Mouse (Mus musculus) liver, embryonic 13.5 days (tissue): ENCODE data around the gene Il2ra. TPM values are rescaled to one million over a fixed set of nuclear protein-coding genes. Genes with fewer than 3 reads are reported as not detected.
A peak's percentile ranks its signal among the peaks of the same experiment; 100 is the strongest.

Experiments
- ATAC-seq: fragments of 200-750 bp; cut with Nextera tagmentation; 2 replicates; pipeline ENCODE4 v1.8.0; 2017; ENCODE audit warnings: low read depth, mild to moderate bottlenecking, moderate number of reproducible peaks, moderate library complexity
- DNase-seq: peaks from one replicate; pipeline ENCODE4 v3.0.0; 2022
- H3K27ac ChIP-seq: fragments of 300-500 bp; sonication (generic); 2 replicates; pipeline ENCODE4 v1.5.1; 2015; ENCODE audit warnings: moderate library complexity, mild to moderate bottlenecking, inconsistent platforms
- H3K27me3 ChIP-seq: fragments of 300-500 bp; sonication (generic); 2 replicates; pipeline ENCODE4 v1.6.1; 2015; ENCODE audit warnings: mild to moderate bottlenecking, inconsistent platforms
- H3K36me3 ChIP-seq: fragments of 300-500 bp; sonication (generic); 2 replicates; pipeline ENCODE4 v1.6.1; 2015; ENCODE audit warnings: mild to moderate bottlenecking, inconsistent platforms
- H3K4me1 ChIP-seq: fragments of 300-500 bp; sonication (generic); replicated peaks from 2 replicates; pipeline ENCODE4 v1.6.1; 2015; ENCODE audit warnings: inconsistent platforms
- H3K4me2 ChIP-seq: fragments of 300-500 bp; sonication (generic); 2 replicates; pipeline ENCODE4 v1.6.1; 2015; ENCODE audit warnings: inconsistent platforms, mild to moderate bottlenecking, moderate library complexity
- H3K4me3 ChIP-seq: fragments of 300-500 bp; sonication (generic); replicated peaks from 2 replicates; pipeline ENCODE4 v1.5.1; 2015; ENCODE audit warnings: mild to moderate bottlenecking, inconsistent platforms
- H3K9ac ChIP-seq: fragments of 300-500 bp; sonication (generic); 2 replicates; pipeline ENCODE4 v1.6.1; 2015; ENCODE audit warnings: mild to moderate bottlenecking, inconsistent platforms
- H3K9me3 ChIP-seq: fragments of 300-500 bp; sonication (generic); replicated peaks from 2 replicates; pipeline ENCODE4 v1.6.1; 2016; ENCODE audit warnings: inconsistent platforms
- WGBS: fragments of 180-500 bp; shearing (Covaris S2); methylation state at CpG from one replicate; pipeline ENCODE4 v1.1.7; 2015; ENCODE audit not compliant: insufficient replicate concordance; 5-methylcytosine and 5-hydroxymethylcytosine counted together
- polyA plus RNA-seq: library from polyadenylated mRNA; unstranded; fragments of >200 nt; fragmentation: Nextera tagmentation; extraction: Ambion mirVana; gene quantifications from 2 replicates; pipeline ENCODE4 v1.2.1, GENCODE M21; 2015

Il2ra gene
- polyA plus RNA-seq, 1 experiment from 2014 or later, result not detected

DNA sequence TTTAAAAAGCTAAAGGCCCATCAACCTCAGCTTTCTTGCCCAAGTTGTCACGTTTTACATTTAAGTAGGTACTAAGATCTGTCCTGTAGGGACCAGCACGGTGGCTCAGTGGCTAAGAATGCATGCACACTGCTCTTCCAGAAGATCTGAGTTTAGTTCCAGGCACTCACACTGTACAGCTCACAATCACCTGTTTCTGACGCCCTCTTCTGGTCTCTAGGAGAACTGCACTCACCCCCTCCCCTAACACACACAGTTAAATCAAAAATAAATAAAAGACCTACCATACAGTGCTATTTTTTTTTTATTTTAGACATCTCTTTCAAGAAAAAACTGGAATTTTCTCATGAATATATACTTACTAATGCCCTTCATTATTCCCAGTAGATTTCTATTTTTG, 29.5 kb downstream of the Il2ra start:
- H3K36me3 ChIP-seq, result no peaks in the 10 kb centered on the region
- WGBS, result 12% methylated on average over 3 of the region's 3 CpGs
- H3K4me1 ChIP-seq, result no peaks in the 10 kb centered on the region
- no peak overlapping the region for H3K9ac ChIP-seq
- H3K27me3 ChIP-seq, result no peaks in the 10 kb centered on the region
- DNase-seq (no peak), ATAC-seq (no peak)
- H3K4me2 ChIP-seq, result no peak overlapping the region
- H3K27ac ChIP-seq, result no peak overlapping the region
- H3K4me3 ChIP-seq, result no peak overlapping the region
- no peaks in the 10 kb centered on the region for H3K9me3 ChIP-seq

DNA sequence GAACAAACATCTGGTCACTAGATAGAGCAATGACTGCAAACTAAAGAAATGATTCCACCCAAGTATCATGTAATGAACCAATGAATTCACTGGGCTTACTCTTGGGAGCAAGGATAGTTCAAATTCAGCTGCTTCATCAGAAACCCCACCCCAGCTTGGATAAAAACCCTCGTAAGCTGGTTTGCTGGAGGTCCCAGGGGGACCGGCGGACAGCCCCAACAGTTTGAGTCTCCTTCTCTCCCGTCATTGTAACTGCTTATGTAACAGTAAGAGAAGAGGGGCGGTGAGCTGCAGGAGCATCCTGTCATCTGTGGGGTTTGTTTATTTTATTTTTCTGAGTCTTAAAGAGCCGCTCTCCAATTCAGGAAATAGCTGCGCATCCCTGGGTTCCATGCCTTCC, 37.0 kb downstream of the Il2ra start:
- ATAC-seq, result no peak
- H3K27me3 ChIP-seq, result no peaks in the 10 kb centered on the region
- H3K36me3 ChIP-seq, result no peaks in the 10 kb centered on the region
- no peak overlapping the region for H3K9ac ChIP-seq
- no peak for DNase-seq
- H3K27ac ChIP-seq, result no peak overlapping the region
- 53% methylated on average over 7 of the region's 7 CpGs for WGBS
- H3K4me2 ChIP-seq, result no peak overlapping the region
- H3K4me1 ChIP-seq, result no peaks in the 10 kb centered on the region
- no peak overlapping the region for H3K4me3 ChIP-seq
- no peaks in the 10 kb centered on the region for H3K9me3 ChIP-seq

DNA sequence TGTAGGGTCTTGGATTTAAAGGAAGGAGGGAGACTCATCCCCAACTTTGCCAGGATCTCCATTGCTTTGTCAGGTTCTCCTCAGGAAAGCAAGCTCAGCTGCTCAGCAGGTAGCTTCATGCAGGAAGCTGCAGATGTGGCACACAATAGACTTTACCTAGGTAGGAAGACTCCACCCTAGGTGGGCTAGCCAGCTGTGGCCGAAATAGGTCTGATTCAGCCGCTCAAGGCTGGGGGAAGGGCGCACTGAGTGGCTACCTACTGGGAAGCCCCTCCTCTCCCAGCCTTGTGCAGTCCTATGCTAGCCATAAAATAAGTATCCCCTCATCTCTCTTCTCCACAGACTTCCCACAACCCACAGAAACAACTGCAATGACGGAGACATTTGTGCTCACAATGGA, 40.1 kb downstream of the Il2ra start:
- Histone ChIP-seq H3K4me2 (no peak overlapping the region), H3K9ac (no peak overlapping the region), H3K27ac (no peak overlapping the region), H3K4me1 (no peaks in the 10 kb centered on the region), H3K9me3 (no peaks in the 10 kb centered on the region), H3K27me3 (no peaks in the 10 kb centered on the region), H3K4me3 (no peak overlapping the region), H3K36me3 (no peaks in the 10 kb centered on the region)
- no peak for DNase-seq
- ATAC-seq, result no peak
- 45% methylated on average over 4 of the region's 4 CpGs for WGBS

DNA sequence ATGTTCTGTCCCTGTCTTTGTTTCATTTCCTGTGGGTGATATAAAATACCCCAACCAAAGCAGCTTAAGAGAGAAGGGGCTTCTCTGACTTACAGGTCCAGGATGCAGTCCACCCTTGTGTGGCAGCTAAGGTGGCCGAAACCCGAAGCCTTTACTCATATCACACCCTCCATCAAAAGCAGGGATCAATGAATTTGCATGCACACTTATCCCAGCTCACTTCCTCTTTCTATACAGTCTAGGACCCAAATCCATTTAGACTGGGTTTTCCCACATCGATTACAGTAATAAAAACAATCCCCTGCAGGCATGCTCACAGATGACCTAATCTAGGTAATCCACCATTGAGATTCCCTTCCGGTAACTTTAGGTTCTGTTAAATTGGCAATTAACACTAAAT, 43.9 kb downstream of the Il2ra start:
- H3K36me3 ChIP-seq, result no peaks in the 10 kb centered on the region
- DNase-seq (no peak), ATAC-seq (no peak)
- H3K4me1 ChIP-seq, result no peaks in the 10 kb centered on the region
- no peak overlapping the region for H3K4me3 ChIP-seq
- WGBS, result 52% methylated on average over 4 of the region's 4 CpGs
- no peak overlapping the region for H3K9ac ChIP-seq
- H3K27ac ChIP-seq, result no peak overlapping the region
- H3K27me3 ChIP-seq, result no peaks in the 10 kb centered on the region
- no peaks in the 10 kb centered on the region for H3K9me3 ChIP-seq
- no peak overlapping the region for H3K4me2 ChIP-seq

DNA sequence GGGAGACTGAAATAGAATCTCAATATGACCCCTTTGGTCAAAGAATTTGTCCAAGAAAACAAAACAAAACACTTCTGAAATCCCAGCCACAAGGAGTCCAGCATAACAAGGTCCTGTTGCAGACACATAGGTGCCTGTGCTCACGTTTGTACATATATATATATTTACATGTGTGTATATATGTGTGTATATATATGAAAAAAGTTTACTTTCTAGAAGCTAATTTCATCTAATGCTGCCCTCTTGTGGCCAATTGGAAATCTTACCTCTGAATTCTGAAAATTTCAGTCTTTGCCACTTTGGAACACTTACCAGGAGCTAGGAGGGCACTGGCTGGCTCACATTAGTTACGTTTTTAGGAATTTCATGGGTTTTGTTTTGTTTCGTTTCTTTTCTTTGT, 44.8 kb downstream of the Il2ra start:
- no peak for DNase-seq
- WGBS, result 12% methylated on average over 3 of the region's 3 CpGs
- H3K4me1 ChIP-seq, result no peaks in the 10 kb centered on the region
- no peak overlapping the region for H3K4me3 ChIP-seq
- no peak for ATAC-seq
- no peaks in the 10 kb centered on the region for H3K36me3 ChIP-seq
- no peaks in the 10 kb centered on the region for H3K9me3 ChIP-seq
- no peak overlapping the region for H3K27ac ChIP-seq
- no peak overlapping the region for H3K4me2 ChIP-seq
- no peaks in the 10 kb centered on the region for H3K27me3 ChIP-seq
- H3K9ac ChIP-seq, result no peak overlapping the region

DNA sequence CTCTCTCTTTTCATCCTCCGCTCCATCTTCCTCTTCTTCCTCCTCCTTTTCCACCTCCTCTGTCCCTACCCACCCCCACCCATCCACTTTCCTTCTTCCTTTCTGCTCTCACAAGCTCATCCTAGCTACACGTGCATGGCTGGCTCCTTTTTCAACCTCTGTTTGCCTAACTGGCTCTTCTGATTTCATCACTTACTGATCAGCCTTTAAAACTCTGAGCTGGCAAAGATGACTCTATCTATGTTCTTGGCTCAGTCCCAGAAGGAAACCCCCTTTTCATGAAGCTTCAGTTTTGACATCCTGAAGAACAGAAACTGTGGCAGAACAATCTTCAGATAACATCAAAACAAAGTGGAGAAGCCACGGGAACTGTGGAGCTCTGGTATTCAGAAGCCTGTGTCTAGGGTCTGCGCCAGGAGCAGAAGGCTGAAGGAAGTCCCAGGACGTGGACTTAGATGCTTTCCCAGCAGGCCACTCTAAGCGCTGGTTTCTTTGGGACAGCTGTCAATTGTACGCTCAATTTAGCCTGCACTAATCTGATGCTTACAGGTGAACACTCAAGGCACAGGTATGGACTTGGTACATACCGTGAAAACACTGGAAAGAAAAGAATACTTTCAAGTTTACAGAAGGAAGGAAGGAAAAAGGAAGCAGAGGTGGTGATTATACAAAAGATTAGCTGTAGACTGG, 47.7 kb downstream of the Il2ra start:
- Histone ChIP-seq H3K9me3 (no peaks in the 10 kb centered on the region), H3K4me1 (peaks cover 3% of the 10 kb centered on the region; the same call in 1 of the 2 replicates), H3K27me3 (no peaks in the 10 kb centered on the region), H3K36me3 (no peaks in the 10 kb centered on the region), H3K4me2 (no peak overlapping the region), H3K4me3 (no peak overlapping the region), H3K9ac (no peak overlapping the region), H3K27ac (no peak overlapping the region)
- 52% methylated on average over 8 of the region's 8 CpGs for WGBS
- DNase-seq (no peak), ATAC-seq (no peak)

DNA sequence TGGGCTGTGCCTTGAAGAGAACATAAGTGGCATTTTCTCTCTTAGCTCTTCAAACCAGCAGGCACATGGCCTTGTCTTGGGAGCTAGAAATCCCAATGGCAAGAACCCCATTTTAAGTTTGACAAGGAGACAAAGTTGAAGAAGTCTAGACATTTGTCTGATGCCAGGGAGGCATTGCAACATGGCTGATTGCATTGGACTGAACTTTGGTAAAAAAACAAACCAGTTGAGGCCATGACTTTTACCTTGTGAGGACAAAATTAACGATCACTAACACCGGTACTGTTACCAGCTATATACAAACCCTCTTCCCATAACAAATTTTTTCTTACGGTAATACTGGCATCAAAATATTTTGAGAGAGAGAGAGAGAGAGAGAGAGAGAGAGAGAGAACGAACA, 50.7 kb downstream of the Il2ra start:
- 74% methylated on average over 4 of the region's 4 CpGs for WGBS
- Histone ChIP-seq H3K4me3 (no peak overlapping the region), H3K4me2 (no peak overlapping the region)

DNA sequence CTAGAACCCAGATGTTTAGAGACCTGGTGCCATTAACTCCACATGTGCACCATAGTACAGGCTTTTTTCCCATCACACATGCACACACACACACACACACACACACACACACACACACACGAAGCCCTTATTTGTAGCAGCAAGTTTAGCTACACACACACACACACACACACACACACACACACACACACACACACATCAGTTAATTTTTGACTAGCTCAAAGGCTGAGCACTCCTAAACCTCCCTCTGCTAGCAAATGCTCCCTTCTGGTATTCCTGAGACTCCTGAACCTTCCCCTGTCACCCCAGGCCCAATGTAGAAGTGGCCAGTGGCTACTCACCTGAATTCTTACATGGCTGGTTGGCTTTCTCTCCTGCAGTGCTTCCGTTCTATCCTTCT, 51.5 kb downstream of the Il2ra start:
- DNase-seq (no peak), ATAC-seq (peak; percentile 41)
- Histone ChIP-seq H3K36me3 (no peaks in the 10 kb centered on the region), H3K4me1 (peaks cover 8% of the 10 kb centered on the region; the same call in 1 of the 2 replicates), H3K27ac (peak overlapping the region; percentile 10; the same call in 1 of the 2 replicates), H3K4me3 (no peak overlapping the region), H3K9me3 (no peaks in the 10 kb centered on the region), H3K9ac (no peak overlapping the region), H3K27me3 (no peaks in the 10 kb centered on the region), H3K4me2 (no peak overlapping the region)
- 56% methylated on average over 2 of the region's 2 CpGs for WGBS

More for the DNA sequence above, 50.7 kb downstream of the Il2ra start:
- peaks cover 8% of the 10 kb centered on the region; the same call in 1 of the 2 replicates for H3K4me1 ChIP-seq
- no peak overlapping the region for H3K27ac ChIP-seq
- H3K9me3 ChIP-seq, result no peaks in the 10 kb centered on the region
- no peak for ATAC-seq
- no peaks in the 10 kb centered on the region for H3K27me3 ChIP-seq
- DNase-seq, result no peak
- H3K9ac ChIP-seq, result no peak overlapping the region
- H3K36me3 ChIP-seq, result no peaks in the 10 kb centered on the region

DNA sequence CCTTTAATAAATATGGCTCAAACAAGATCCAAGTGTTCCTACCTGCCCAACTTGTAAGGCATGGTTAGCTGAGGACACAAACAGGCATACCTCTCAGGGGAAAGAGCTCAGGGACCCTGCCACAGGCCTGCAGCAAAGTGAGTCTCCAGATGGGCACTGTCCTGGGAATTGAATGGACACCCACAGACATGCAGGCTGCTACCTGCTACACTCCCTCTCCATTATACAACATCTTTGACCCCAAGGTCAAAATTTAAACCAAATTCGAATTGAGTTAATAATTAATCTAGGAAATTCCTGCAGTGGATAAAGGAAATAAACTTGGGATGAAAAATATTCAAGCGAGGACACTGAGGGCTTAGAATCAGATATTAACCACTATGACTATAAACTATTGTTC, 53.3 kb downstream of the Il2ra start:
- peaks cover 8% of the 10 kb centered on the region; the same call in 1 of the 2 replicates for H3K4me1 ChIP-seq
- H3K27ac ChIP-seq, result no peak overlapping the region
- H3K4me3 ChIP-seq, result no peak overlapping the region
- no peaks in the 10 kb centered on the region for H3K9me3 ChIP-seq
- ATAC-seq (no peak), DNase-seq (no peak)
- WGBS, result 39% methylated on average over 2 of the region's 2 CpGs
- no peak overlapping the region for H3K9ac ChIP-seq
- no peak overlapping the region for H3K4me2 ChIP-seq
- H3K36me3 ChIP-seq, result no peaks in the 10 kb centered on the region
- no peaks in the 10 kb centered on the region for H3K27me3 ChIP-seq

DNA sequence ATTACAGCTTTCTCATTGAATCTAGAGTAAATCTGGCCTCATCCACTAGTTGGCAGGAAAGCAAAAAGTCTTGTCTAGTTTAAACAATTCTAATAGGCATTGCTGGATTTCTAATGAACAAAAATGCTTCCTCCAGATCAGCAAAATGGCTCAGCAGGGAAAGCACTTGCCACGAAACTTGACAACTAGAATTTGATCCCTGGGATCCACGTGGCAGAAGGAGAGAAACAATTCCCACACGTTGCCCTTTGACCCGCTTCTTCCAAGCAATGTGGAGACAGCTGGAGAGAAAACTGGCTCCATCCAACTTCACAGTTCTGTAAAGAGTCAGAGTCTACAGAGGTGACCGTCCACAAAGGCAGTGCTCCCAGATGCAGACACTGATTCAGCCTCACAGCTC, 56.4 kb downstream of the Il2ra start:
- 57% methylated on average over 5 of the region's 5 CpGs for WGBS
- Histone ChIP-seq H3K9me3 (no peaks in the 10 kb centered on the region), H3K4me1 (peaks cover 8% of the 10 kb centered on the region; the same call in 1 of the 2 replicates), H3K27me3 (no peaks in the 10 kb centered on the region; the same call in 1 of the 2 replicates), H3K9ac (no peak overlapping the region), H3K36me3 (no peaks in the 10 kb centered on the region), H3K27ac (no peak overlapping the region), H3K4me2 (no peak overlapping the region), H3K4me3 (no peak overlapping the region)
- DNase-seq (no peak), ATAC-seq (no peak)

DNA sequence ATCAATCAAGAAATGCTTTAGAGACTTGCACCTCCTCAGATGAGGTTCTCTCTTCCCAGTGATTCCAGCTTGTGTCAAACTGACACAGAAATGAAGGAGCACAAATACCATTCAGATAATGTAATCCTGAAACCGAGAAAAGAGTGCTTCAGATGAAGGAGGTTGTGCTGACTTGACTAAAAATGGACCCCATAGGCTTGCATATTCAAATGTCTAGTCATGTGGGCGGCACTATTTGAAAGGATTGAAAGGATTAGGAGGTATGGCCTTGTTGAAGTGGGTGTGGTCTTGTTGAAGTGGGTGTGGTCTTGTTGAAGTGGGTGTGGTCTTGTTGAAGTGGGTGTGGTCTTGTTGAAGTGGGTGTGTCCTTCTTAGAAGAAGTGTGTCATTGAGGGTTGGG, 57.3 kb downstream of the Il2ra start:
- no peak for DNase-seq
- H3K9ac ChIP-seq, result no peak overlapping the region
- no peak overlapping the region for H3K4me2 ChIP-seq
- H3K4me1 ChIP-seq, result peaks cover 8% of the 10 kb centered on the region; the same call in 1 of the 2 replicates
- no peaks in the 10 kb centered on the region for H3K9me3 ChIP-seq
- H3K36me3 ChIP-seq, result no peaks in the 10 kb centered on the region
- 68% methylated on average over 2 of the region's 2 CpGs for WGBS
- no peak overlapping the region for H3K27ac ChIP-seq
- no peak for ATAC-seq
- no peak overlapping the region for H3K4me3 ChIP-seq
- H3K27me3 ChIP-seq, result no peaks in the 10 kb centered on the region; the same call in 1 of the 2 replicates
